In the genomic region with DNA sequence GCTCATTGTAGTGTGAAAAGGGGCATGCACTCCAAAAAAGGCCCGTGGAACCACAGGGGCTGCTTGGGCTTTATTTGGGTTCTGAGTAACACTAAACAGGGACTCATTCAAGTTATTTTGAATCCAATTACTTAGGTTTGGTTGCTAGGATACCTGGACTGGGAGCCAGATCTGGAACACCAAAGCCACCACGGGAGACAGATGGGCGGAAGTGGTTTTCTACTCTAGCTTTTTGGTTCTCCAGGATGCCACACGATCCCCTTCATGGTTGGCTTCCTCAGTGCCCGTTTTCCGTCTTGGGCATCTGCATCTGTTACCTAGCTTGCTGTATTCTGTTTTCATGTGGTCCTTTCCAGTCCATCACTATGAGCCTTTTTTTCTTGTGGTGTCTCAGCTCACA, we compare ENCODE assay signal across 15 mouse cellular contexts. TPM values are rescaled to one million over a fixed set of nuclear protein-coding genes. Genes with fewer than 3 reads are reported as not detected.
DNase-seq lines count a peak whose midpoint lies in the region; ATAC-seq and TF ChIP-seq lines count a peak whose summit lies in the region.
"Had no signal": no experiment of that assay in that cellular context is flagged by ENCODE, and none has a peak within 500 bp of the region (broad histone marks: within the 10 kb centered on the region; RNA-seq: fewer than 3 reads in every experiment).

No protein-coding gene starts in this region.

- H3K9me3 ChIP-seq in liver, postnatal 0 days (ENCODE audit: low read length) = no peaks in the 10 kb centered on the region
- H3K9me3 ChIP-seq: heart, embryonic 15.5 days had no signal

- H3K4me2 ChIP-seq in liver, postnatal 0 days (ENCODE audit: low read depth, low read length) = no peak overlapping the region
- H3K4me2 ChIP-seq: heart, embryonic 15.5 days had no signal

- intact Hi-C loops in left cerebral cortex, adult 2 months (cut with DNase I) = no loop called here

- no peak overlapping the region for H3K4me3 ChIP-seq in left cerebral cortex, adult 2 months
- no peak overlapping the region for H3K4me3 ChIP-seq in thymus, adult 2 months (ENCODE audit: control insufficient read depth, insufficient read depth, low read length)
- H3K4me3 ChIP-seq in liver, postnatal 0 days (ENCODE audit: low read depth, low read length) = no peak overlapping the region
- H3K4me3 ChIP-seq: heart, embryonic 15.5 days had no signal

- H3K36me3 ChIP-seq in thymus, adult 2 months (ENCODE audit: control insufficient read depth, insufficient read depth, low read length) = no peaks in the 10 kb centered on the region
- no peaks in the 10 kb centered on the region for H3K36me3 ChIP-seq in liver, postnatal 0 days (replicated peaks; ENCODE audit: insufficient read depth, low read length)
- H3K36me3 ChIP-seq: heart, embryonic 15.5 days had no signal

- no peak for TF ChIP-seq POLR2A in thymus, adult 2 months (IDR thresholded peaks at IDR 0.05; ENCODE audit: control insufficient read depth, extremely low read depth, insufficient read depth, low read length, poor library complexity)

- H3K9ac ChIP-seq in liver, postnatal 0 days (replicated peaks) = no peak overlapping the region
- H3K9ac ChIP-seq: heart, embryonic 15.5 days had no signal

- no peaks in the 10 kb centered on the region for H3K27me3 ChIP-seq in thymus, adult 2 months (ENCODE audit: control insufficient read depth, insufficient read depth, low read length)
- no peaks in the 10 kb centered on the region for H3K27me3 ChIP-seq in liver, postnatal 0 days (ENCODE audit: insufficient read depth, low read length)
- H3K27me3 ChIP-seq: CH12.LX; heart, embryonic 15.5 days had no signal

- peak; percentile 66 for DNase-seq in layer of hippocampus, adult 11-12 months (ENCODE audit: low spot score)
- no peak for DNase-seq in layer of hippocampus, adult 9-10 months (ENCODE audit: low spot score)
- peak; percentile 86 for DNase-seq in cerebellum, adult 9-10 months
- DNase-seq in left cerebral cortex, adult 2 months (ENCODE audit: extremely low spot score in 1 of 2, low spot score in 2 of 2) = peak; percentile 27 to 44
- peak; percentile 66 for DNase-seq in telencephalon, adult 2 months (ENCODE audit: low read depth, low spot score)
- DNase-seq in thymus, adult 2 months = no peak
- no peak for DNase-seq in embryo, embryonic 9.5 days (ENCODE audit: extremely low spot score)
- no peak for DNase-seq in liver, postnatal 0 days
- DNase-seq: gastrocnemius, postnatal 10 days; kidney, postnatal 14 days; lung, postnatal 10 days; midbrain, embryonic 14.5 days; thymus, postnatal 14 days had no signal

- no peak for TF ChIP-seq EP300 in liver, postnatal 0 days (IDR thresholded peaks at IDR 0.05; ENCODE audit: low read depth)

- H3K4me1 ChIP-seq in thymus, adult 2 months (replicated peaks; ENCODE audit: control insufficient read depth, insufficient read depth, low read length) = peaks cover 13% of the 10 kb centered on the region
- H3K4me1 ChIP-seq in liver, postnatal 0 days (ENCODE audit: insufficient read depth) = peaks cover 6% of the 10 kb centered on the region; the same call in 1 of the 2 replicates

- no peak for ATAC-seq in liver, postnatal 0 days

- WGBS in thymus, adult 2 months = 38% methylated on average over 6 of the region's 6 CpGs
- 77% methylated on average over 6 of the region's 6 CpGs for WGBS in liver, postnatal 0 days (ENCODE audit: insufficient replicate concordance)

- no peak for TF ChIP-seq CTCF in left cerebral cortex, adult 2 months (IDR thresholded peaks at IDR 0.05)
- no peak for TF ChIP-seq CTCF in thymus, adult 2 months (IDR thresholded peaks at IDR 0.05; ENCODE audit: borderline replicate concordance, control insufficient read depth, extremely low read depth, insufficient read depth, low read length, poor library complexity)
- no peak for TF ChIP-seq CTCF in liver, postnatal 0 days (IDR thresholded peaks at IDR 0.05; ENCODE audit: low read depth)

- H3K27ac ChIP-seq in left cerebral cortex, adult 2 months = no peak overlapping the region; the same call in 1 of the 2 replicates
- H3K27ac ChIP-seq in thymus, adult 2 months (ENCODE audit: control insufficient read depth, insufficient read depth, low read length) = no peak overlapping the region
- no peak overlapping the region for H3K27ac ChIP-seq in liver, postnatal 0 days (ENCODE audit: low read depth)
- H3K27ac ChIP-seq: heart, embryonic 15.5 days had no signal

RNA-seq across cellular contexts. Expression of a gene that starts 30.1 kb away (rescaled TPM):
- 1 to 10 TPM; 1.5 to 1.8 TPM for total RNA-seq in left cerebral cortex, adult 2 months (2021)
- polyA plus RNA-seq in thymus, adult 2 months (2012; rRNA removed) = 0.86 and 1.3 TPM in 2 replicates
- polyA plus RNA-seq in liver, postnatal 0 days (2015; fragmentation: Nextera tagmentation; extraction: Ambion mirVana) = 0.29 and 0.30 TPM in 2 replicates

RNA-seq across cellular contexts. Expression of a gene that starts 30.9 kb away (rescaled TPM):
- total RNA-seq in left cerebral cortex, adult 2 months (2021) = 100 to 1,000 TPM in 1 of 2 experiments, 10 to 100 TPM in 1; 99.1 to 102 TPM
- 11.9 and 12.6 TPM in 2 replicates for polyA plus RNA-seq in thymus, adult 2 months (2012; rRNA removed)
- polyA plus RNA-seq in liver, postnatal 0 days (2015; fragmentation: Nextera tagmentation; extraction: Ambion mirVana) = 0.41 TPM in 2 replicates

Comparison
In these comparisons a context has a peak if more than half of its experiments do, and no peak if none do; other contexts are left out.
1. DNase-seq: peak in layer of hippocampus, adult 11-12 months (single experiment), cerebellum, adult 9-10 months (single experiment), left cerebral cortex, adult 2 months (2 of 2) and telencephalon, adult 2 months (single experiment); none in layer of hippocampus, adult 9-10 months (single experiment), thymus, adult 2 months (single experiment), embryo, embryonic 9.5 days (single experiment) and liver, postnatal 0 days (single experiment).